Mouse (Mus musculus) gastrocnemius, postnatal 4 days (tissue): ENCODE measurements around the gene Abhd6. TPM values are rescaled to one million over a fixed set of nuclear protein-coding genes. Genes with fewer than 3 reads are reported as not detected.

Experiments used
- DNase-seq, 2 experiments: peaks; one replicate each; pipeline ENCODE4 v3.0.0; 2021 to 2022; ENCODE audit warnings: low spot score in 2 of 2, mixed read lengths in 2 of 2
- total RNA-seq, 2 experiments: library from RNA; stranded (reverse); gene quantifications; 2 replicates each; pipeline ENCODE4 v1.2.3; 2021

Abhd6 gene
- total RNA-seq, 2 experiments from 2014 or later: 2.4 to 3.8 TPM

DNA sequence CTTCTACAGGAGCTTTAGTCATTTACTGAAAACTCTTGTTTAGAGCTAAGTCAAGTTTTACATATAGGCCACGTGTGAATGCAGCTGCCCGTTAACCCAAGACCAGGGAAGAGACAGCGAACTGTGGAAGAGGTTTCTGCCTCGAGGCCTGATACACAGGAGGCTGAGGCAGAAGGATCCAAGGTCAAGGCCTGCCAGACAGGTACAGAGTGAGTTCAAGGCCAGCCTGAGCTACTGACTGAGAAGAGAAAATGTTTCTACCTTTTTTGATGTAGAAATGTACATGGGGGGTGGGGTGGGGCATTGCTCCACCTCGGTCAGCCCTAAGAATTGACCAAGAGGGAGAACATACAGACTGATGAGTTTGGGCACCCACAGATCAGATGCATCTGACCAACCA, 53.4 kb downstream of the Abhd6 start:
- no peak for DNase-seq

DNA sequence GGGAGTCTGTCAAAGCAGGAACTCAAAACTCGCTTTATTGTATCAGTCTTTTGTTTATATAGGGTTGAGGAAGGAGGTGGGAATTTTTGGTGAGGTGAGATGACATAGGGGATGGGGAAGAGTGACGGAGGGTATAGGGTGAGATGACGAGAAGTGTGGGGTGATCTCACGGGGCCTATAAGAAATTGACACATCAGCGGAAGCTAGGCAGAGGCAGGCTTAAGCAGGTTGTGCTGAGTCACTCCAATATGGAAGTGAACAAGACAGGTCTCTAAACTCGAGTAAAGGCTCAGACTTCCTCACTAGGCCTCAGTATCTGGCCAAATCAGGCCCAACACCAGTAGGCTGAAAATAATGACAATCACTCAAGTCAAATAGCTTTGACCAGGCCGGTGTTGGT, 57.2 kb downstream of the Abhd6 start:
- no peak for DNase-seq

DNA sequence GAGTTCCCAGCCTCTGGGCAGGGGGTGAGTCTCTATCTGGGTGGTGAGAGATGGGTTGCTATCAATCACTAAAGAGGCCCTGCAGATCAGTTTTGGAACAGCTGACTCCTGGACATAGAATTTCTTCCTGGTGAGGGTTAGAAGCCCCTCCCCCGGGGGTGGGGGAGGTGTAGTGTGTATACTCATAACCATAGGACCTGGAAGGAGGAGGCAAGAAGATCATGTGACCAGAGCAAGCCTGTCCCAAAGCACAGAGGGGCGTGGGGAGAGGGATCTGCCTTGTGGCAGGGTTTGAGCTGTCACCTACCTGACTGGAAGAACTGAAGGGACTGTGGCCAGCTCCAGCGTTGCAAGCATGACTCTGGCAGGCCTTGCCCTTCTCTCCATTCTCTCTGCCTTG, 59.4 kb downstream of the Abhd6 start:
- no peak for DNase-seq

DNA sequence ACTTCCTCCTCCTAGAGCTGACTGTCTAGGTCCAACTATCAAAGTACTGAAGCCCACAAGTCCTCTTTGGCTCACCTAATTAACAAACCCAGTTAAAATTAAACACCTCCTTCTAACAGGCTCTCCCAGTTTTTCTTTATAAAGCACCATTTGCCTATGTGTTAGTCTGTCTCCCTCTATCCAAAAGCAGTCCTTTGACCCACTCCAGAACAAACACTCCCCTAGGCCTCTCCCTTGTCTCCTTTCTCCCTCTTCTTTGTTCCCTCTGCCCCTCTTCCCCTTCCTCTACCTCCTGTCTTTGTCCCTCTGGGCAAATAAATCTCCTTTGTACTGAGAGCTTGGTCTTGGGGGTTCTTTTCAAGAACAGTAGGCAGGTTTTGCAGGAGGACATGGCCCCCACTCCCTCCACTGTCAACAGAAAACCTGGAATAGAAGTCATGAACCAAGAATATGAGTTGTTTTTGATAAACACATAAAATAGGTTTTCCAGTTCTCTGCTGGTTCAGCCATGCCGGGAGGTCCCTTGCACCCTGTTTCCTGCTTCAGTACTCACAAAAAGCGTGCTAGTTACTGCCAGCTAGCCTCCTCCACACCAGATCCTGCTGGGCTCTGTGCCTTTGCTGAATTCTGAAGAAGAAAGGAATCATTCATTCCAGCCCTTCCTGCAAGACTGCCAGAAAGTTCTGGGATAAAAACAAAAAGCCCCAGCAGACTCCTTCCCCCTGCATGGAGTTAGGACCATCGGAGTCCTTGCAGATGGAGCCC, 60.0 kb downstream of the Abhd6 start:
- DNase-seq: no peak

DNA sequence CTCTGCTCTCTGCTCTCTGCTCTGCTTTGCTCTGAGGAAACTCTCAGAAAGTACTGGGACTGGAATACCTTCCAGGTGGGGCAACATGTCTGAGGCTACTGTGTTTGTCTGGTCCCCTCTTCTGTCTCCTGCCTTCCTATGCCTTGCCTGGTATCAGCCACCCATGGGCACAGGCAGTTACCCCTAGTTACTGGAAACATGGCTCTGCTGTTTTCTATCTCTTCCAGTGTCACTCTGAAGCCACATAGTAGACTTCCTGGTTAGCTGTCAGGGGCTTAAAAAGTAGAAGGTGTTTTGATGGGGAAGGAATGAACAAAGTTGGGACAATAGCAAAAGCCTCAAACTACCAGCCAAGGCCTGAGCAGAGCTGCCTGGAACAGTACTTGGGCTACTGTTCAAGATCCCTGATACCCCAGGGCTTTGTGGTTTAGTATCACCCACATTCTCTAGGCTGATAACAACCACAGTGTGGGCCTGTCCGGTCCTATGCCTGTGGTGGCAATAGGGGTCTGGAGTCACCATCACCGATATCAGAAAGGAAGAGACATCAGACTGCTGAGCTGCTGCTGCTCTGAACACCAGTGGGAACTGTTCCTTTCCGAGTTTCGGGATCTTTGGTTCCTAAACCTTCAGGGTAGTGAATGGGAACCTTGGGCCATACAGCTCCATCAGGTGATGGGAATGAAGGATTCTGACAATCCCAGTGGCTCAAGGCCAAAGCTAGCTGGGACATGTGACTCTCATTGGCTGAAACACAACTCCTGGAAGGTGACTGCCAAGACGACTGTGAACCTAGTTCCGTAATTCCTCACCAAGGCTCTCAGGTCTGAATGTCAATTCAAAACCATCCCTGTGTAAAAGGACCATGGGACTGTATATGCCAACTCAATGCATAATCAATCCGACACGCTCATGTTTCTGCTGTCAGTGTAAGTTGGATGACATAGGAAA, 61.4 kb downstream of the Abhd6 start:
- no peak for DNase-seq

DNA sequence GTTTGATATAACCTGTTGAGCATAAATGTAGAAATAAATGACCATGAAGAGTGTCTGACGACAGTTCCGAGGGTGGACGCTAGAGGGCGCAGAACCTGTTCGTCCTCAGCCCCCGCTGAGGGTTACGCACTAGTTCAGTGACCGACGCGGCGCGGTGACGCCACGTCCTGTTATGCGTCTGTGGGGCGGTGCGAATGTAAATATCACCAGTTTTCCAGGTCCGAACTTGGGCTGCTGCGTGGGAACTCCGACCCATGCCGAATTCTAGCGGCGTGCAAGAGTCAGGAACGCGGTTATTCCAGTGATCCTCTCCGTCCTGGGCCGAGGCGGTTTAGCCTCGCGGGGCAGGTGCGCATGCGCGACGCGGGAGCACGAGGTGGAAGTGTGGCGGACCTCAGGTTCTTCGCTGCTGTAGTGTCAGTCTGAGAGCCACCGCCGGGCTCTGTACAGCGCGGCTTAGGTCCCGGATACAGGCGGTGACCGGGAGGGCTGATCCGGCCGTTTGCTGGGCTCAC, 77.5 kb downstream of the Abhd6 start, which contains the start of gene Rpp14:
Gene Rpp14 (plus strand): TSS at position 203 of the 515 bp plus-strand sequence.
- DNase-seq: peak; percentile 87 to 93

DNA sequence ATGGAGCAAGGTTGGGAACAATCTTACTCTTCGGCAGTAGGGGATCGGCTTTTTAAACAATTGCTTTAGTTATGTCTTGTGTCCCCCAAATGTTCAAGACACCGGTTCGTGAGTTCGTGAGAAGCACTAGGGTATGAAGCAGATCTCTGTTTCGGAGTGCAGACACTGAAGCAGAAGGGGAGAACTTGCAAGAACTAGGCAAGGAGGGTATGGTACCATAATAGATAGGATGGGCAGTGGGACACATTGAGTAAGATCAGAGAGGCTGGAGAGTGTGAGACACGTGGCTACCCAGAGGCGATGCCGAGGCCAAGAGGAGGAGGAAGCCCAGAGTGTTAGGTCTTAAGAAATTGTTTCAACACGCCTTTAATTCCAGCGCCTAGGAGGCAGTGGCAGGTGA, 78.0 kb downstream of the Abhd6 start:
- DNase-seq: no peak

DNA sequence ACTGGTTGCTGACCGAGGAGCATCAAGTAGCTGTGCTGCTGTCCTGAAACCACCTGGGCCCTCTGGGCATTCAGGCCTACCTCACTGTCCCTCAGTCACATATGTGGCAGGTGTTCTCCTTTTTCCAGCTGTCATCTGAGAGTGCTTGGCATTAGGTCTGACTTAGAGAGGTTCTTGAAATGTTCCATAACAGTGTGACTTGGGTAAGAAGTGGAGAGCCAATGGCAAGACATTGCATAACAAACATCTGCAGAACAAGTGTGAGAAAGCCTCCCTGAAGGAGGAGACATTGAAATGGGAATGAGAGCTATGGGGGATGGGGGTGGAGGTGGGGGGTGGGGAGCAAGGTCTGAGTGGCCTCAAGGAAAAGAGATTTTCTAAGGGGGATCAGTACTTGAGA, 80.2 kb downstream of the Abhd6 start:
- DNase-seq: no peak

DNA sequence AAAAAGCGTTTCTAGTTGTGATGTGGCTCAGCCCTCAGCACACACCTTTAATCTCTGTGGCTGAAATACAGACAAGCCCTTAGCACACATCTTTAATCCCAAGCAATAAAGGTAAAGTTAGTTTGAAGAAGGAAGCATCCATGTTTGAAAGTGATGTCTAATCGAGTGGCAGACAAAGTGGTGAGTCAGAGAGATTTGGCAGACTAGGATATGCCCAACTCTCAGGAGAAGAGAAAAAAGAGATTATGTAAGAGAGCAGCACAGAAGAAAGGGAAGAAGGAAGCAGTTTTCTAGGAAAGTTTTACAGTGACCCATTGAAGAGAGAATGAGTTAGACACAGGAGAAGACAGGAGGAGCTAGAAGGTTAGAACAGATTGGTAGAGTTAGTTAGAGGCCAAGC, 86.3 kb downstream of the Abhd6 start:
- DNase-seq: no peak

DNA sequence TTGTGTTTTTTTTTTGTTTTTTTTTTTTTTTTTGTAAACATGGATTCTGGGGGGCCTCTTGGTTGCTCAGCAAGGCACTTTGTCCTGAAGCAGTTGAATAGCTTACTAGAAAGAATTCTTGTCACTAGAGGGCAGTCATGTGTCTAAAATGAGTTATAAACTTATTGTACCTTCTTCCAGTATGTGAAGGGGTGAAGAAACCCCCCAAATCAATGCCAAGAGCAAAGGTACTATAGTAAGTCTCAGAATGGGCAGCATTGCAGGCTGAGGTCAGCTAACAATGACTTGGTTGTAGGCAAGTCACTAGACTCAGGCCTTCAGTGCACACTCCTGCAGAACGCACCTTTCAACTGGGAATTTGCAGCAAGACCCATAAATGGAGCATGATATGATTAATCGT, 89.9 kb downstream of the Abhd6 start:
- DNase-seq: no peak

DNA sequence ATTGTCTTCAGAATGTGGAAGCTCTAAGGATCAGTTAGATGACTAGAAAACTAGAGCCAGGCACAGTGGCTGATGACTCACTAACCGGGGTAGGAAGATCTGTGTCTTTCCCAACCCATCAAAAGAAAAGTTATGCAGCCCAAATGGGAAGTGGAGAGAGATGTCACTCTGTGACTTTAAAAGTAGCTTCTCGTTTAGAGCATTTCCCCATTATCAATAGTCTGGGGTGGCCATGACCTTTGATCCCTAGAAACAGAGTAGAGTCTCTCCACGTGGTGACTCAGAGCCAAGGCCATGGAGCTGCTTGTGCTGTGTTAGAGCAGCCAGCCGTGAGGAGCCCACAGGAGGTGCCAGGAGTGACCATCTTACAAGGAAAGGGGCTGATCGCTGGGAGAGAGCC, 90.7 kb downstream of the Abhd6 start:
- no peak for DNase-seq

DNA sequence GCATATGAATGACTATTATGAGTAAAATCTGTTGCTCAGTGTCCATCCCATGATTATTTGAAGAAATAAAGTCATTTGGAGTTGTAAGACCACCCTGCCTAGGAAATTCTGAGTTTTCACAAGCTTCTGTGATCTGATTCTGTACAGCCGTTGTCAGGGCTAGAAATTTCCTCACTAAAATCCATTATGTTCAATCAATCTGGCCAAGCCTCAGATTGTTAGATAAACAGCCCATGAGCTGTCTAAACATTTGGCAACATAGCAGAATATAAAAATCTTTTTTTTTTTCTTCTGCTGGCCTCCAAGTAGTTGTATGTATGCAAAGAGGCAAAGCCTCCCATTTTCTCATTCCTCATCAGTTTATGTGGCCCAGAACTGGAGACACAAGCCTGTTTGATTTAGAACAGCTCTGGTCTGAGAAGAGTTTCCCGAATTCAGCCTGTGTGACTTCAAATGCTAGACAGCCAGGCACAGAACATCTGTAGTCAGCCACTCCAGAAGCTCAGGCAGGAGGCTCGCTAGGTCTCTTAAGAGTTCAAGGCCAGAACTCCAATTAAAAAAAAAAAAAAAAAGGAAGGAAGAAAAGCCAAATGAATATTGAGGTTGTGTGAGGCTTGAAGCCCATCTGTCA, 92.3 kb downstream of the Abhd6 start:
- no peak for DNase-seq

DNA sequence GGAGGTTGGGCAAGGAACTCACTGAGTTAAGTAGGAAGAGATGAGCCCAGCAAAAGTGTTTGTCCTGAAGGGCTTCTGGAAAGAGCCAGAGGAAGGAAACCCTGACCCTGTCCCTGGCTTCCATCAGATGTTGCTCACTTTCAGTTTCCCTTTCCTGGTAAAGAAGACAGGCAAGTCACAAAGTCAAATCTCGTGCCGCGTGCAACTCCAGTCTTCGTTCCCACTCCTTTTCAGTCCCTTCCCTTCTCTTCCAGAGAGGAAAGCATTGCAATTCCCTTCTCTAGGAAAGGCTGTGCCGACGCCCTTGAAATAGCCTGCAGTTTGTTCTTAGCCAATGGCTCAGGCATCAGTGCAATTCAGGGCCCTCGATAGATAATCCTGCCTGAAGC, 92.9 kb downstream of the Abhd6 start:
- DNase-seq: no peak

DNA sequence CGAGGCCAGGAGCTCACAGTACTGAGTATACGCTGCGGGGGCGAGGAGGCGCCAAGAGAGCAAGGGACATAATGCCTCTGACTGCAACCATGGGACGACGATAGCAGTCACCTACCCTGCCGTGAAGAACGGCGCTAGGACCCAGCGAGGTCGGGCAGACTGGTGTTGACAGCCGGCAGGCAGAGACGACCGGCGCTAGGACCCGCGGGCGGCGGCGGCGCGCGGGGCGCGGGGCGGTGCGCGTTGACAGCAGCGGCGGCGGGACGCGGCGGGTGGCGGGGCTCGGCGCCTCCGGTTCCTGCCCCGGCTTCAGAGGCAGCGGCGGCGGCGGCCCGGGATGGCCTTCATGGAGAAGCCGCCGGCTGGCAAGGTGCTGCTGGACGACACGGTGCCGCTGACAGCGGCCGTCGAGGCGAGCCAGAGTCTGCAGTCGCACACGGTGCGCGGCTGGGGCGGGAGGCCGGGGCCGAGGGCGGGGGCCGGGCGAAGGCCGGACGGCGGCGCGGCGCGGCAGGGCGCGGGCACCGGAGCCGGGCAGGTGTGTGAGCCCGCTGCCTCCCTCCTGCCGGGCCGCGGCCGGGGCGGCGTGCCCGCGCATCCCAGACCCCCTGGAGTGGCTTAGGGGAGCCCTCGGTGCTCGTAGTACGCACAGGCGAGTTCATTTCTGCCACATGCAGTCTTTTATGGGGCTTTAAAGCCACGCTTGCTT, 95.4 kb downstream of the Abhd6 start, which contains the start of gene Pxk:
Gene Pxk (plus strand): TSS at position 234 of the 709 bp plus-strand sequence.
- DNase-seq: peak; percentile 79 to 89

DNA sequence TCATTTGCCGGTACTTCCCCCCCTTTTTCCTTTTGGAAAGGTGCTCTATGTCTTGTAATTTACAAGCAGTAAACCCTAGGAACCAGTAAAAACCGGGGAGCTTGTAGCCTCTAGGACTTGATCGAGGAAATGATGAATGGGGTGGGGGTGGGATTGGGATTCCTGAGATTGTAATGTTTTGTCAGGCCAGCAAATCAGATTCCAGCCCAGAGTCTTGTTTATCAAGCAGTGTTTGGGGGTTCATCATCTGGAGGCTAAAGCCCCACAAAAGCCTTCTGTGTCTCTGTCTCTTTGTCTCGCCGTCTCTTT, 95.9 kb downstream of the Abhd6 start:
- no peak for DNase-seq

DNA sequence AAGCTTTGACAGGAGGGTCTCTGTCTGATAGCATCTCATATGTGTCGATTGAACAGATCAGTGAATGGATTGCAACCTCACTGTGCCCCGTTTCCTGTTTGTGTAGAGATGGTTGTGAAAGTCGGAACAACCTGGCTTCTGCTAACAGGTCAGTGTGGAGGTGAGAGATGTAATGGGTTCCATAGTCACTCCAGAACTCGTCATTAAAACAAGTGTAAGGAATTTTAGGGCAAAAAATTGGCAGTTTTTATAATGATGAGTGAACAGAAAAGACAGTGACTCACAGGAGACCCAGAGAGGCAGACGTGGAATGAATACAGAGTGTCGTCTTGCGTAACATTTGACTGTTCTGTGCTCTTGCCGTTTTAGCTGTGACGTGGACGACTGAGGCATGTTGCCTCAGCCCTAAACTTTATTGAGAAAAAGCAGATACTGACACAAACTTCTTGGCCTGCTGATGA, 96.9 kb downstream of the Abhd6 start:
- DNase-seq: no peak

DNA sequence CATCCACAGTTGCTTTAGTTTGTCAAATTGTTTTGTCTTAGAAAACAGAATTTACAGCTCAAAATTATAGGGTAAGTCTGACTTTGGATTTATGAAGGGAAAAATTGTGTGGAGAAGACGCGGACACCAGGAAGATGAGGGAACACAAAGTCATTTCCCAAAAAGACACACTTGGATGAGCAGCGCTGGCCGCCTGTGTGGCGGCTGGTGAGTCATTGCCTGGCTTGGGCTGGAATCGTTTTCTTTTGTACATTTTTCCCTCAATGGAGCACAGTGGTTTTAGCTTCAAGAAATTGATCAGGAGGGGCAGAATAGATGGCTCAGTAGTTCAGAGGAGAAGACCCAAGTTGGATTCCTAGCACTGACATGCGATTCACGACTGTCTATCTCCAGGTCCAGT, 99.2 kb downstream of the Abhd6 start:
- no peak for DNase-seq

DNA sequence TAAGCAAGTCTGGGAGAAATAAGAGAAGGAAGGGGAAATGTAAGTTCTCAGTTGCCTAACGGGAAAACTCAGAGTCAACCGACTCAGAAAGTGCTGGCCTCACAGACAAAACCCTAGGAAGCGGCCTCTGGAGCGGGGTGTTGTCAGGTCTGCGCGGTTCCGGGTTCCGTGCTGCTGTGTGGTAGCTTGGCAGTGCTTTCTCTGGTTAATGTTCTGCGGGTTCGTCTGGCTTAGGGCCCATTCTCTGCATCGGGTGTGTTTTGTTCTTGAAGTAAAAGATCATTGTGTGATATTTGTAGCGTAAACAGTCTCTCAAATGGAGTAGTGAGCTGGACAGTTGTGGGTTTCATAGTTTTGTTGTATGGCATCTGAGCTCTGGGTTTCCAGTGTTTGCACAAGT, 100.0 kb downstream of the Abhd6 start:
- no peak for DNase-seq
